Mouse (Mus musculus): Measurements from ENCODE around the gene Rhoc. TPM values are rescaled to one million over a fixed set of nuclear protein-coding genes. Genes with fewer than 3 reads are reported as not detected.
"Not testable (repeated sequence)": the region's sequence is repeated elsewhere in the genome, so short reads cannot be mapped to it uniquely, and the experiment has no call there.

The Rhoc gene
- polyA plus RNA-seq (2012; rRNA removed), result 26.5 and 32.5 TPM in 2 replicates

DNA sequence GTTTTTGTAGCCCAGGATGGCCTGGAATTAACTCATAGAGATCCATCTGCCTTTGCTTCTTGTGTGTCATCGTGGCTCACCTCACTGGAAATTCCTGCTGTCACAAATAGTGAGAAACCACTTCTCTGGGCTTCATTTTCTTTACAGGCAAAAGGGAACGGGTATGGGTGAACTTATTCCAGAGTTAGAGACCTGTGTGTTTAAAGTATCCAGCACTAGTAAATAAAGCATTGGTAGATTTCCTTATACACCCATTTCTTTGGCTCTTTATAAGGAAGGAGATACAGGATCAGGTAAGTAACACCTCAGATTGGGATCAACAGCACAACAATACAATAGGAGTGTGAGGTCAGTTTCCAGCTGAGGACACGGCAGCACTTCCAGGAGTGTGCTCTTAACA lies at the start of gene Rhoc:
Rhoc (plus strand) TSS at position 301 of the 400 bp plus-strand sequence.
- H3K27ac ChIP-seq (ENCODE audit: insufficient read depth, low read length), result peak within 1 kb of the TSS; percentile 66; the same call in 1 of the 2 replicates
- no peak for TF ChIP-seq CTCF (IDR thresholded peaks at IDR 0.05; ENCODE audit: extremely low read depth, insufficient read depth, low read length)
- TF ChIP-seq POLR2A (IDR thresholded peaks at IDR 0.05; ENCODE audit: extremely low read depth, insufficient read depth, low read length), result no peak
- peaks cover 14% of the 10 kb centered on the region for H3K4me1 ChIP-seq (ENCODE audit: control insufficient read depth, insufficient read depth, low read length)
- H3K4me3 ChIP-seq (ENCODE audit: insufficient read depth, low read length), result peak within 1 kb of the TSS; percentile 42

DNA sequence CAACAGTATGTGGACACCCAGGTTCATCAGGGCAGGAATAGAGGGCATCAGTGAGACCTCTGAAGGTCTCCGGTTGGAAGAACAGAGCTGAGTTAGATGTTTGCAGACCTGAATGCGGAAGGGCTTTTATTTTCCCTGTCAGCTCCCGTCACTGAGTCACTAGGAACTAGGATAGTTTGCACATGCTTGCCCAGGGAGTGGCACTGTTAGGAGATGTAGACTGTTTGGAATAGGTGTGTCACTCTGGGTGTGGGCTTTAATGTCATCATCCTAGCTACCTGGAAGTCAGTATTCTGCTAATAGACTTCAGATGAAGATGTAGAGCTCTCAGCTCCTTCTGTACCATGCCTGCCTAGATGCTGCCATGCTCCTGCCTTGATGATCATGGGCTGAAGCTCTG lies 46.2 kb upstream of the Rhoc start:
- Histone ChIP-seq H3K4me1 (ENCODE audit: control insufficient read depth, insufficient read depth, low read length) (no peaks in the 10 kb centered on the region), H3K27ac (ENCODE audit: insufficient read depth, low read length) (no peak overlapping the region), H3K4me3 (ENCODE audit: insufficient read depth, low read length) (no peak overlapping the region)
- TF ChIP-seq CTCF (IDR thresholded peaks at IDR 0.05; ENCODE audit: extremely low read depth, insufficient read depth, low read length), result no peak
- TF ChIP-seq POLR2A (IDR thresholded peaks at IDR 0.05; ENCODE audit: extremely low read depth, insufficient read depth, low read length), result no peak

DNA sequence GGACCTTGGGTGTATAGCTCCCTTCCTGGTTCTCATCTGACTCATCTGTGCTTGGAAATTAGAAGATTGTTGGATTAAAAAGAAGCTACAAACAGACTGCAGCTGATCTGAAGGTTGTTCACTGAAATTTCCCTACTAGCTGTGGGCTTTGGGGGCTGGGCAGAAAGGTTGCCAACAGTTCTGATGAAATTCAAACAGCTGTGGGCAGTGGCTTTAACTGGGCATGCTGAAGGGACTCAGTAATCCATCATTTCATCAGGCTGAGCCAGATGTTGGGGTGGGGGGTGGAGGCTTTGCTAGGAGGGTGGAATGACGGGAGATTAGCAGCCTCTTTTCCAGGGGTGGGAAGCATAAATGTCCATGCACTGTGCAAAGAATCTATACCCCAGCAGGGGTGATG lies 45.0 kb upstream of the Rhoc start:
- Histone ChIP-seq H3K4me3 (ENCODE audit: insufficient read depth, low read length) (no peak overlapping the region), H3K27ac (ENCODE audit: insufficient read depth, low read length) (no peak overlapping the region), H3K4me1 (ENCODE audit: control insufficient read depth, insufficient read depth, low read length) (no peaks in the 10 kb centered on the region)
- no peak for TF ChIP-seq CTCF (IDR thresholded peaks at IDR 0.05; ENCODE audit: extremely low read depth, insufficient read depth, low read length)
- TF ChIP-seq POLR2A (IDR thresholded peaks at IDR 0.05; ENCODE audit: extremely low read depth, insufficient read depth, low read length), result no peak

DNA sequence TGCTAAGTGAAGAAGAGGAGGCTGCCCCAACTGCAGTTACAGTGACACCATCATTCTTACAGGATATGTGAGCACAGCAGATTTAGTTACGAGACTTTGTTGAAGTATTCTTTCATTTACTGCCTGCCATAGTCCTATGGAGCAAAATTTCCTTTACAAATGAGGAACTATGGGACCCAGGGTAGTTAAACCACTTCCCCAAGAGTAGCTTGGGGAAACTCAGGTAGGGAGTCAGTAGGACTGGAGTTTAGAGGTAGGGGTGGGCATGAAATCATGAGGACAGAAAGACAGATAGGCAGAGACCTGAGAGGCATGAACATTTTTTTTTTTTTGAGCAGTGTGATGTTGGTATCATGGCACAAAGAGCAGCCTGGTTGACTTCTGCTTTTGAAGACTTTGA lies 44.3 kb upstream of the Rhoc start:
- no peak for TF ChIP-seq CTCF (IDR thresholded peaks at IDR 0.05; ENCODE audit: extremely low read depth, insufficient read depth, low read length)
- TF ChIP-seq POLR2A (IDR thresholded peaks at IDR 0.05; ENCODE audit: extremely low read depth, insufficient read depth, low read length), result no peak

DNA sequence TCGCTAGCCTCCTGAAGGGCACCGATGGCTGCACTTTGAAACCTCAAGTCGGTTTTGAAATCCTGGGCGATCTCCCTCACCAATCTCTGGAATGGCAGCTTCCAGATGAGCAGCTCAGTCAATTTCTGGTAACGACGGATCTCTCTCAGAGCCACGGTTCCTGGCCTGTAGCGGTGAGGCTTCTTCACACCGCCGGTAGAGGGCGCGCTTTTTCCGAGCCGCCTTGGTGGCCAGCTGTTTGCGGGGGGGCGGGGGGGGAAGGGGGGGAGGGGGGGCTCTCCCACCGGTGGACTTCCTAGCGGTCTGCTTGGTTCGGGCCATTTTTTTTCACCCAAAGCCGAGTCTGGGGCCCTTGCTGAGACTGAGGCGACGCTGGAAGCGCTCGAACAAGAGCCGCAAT lies 35.3 kb upstream of the Rhoc start:
- H3K27ac ChIP-seq (ENCODE audit: insufficient read depth, low read length); H3K4me3 ChIP-seq (ENCODE audit: insufficient read depth, low read length); H3K4me1 ChIP-seq (ENCODE audit: control insufficient read depth, insufficient read depth, low read length): not testable (repeated sequence)

More for the DNA sequence above, 44.3 kb upstream of the Rhoc start:
- Histone ChIP-seq H3K4me1 (ENCODE audit: control insufficient read depth, insufficient read depth, low read length) (no peaks in the 10 kb centered on the region), H3K4me3 (ENCODE audit: insufficient read depth, low read length) (no peak overlapping the region), H3K27ac (ENCODE audit: insufficient read depth, low read length) (no peak overlapping the region)

DNA sequence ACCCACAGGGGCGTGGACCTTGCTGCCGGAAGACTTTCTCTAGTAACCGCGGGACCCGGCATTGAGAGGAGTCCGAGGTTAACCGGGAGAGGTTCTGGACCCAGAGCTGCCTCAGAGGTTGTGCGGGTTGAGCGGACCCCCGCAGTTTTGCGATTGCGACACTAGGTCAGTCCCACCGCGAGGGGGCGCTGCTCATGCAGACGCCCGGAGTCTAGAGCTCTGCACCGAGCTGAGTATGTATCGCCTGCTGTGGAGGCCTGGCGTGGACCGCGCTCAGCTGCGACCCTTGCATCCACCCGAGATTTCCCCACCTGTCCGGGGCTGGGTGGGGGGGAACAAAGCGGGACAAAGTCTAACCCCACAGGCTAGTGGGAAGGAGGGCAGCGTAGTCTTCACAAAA lies 29.8 kb upstream of the Rhoc start:
- no peak overlapping the region for H3K27ac ChIP-seq (ENCODE audit: insufficient read depth, low read length)
- no peak overlapping the region for H3K4me3 ChIP-seq (ENCODE audit: insufficient read depth, low read length)
- no peaks in the 10 kb centered on the region for H3K4me1 ChIP-seq (ENCODE audit: control insufficient read depth, insufficient read depth, low read length)
- TF ChIP-seq POLR2A (IDR thresholded peaks at IDR 0.05; ENCODE audit: extremely low read depth, insufficient read depth, low read length) (no peak), CTCF (IDR thresholded peaks at IDR 0.05; ENCODE audit: extremely low read depth, insufficient read depth, low read length) (peak; percentile 55)

DNA sequence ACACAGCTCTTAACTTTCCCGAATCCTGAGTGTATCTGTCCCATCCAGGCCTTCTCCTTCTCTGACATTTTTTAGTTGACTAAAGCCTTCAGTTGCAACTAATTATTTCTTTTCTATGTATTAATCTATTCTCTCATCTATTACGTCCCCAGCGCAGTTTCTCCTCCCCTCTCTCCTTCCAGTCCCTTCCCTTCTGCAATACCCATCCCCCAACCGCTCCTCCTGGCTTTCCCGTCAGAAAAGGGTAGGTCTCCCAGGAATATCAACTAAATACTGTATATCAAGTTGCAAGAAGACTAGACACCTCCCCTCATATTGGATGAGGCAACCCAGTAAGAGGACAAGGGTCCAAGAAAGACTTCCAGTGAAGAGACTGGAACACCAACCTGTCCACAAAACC lies 29.3 kb upstream of the Rhoc start:
- TF ChIP-seq POLR2A (IDR thresholded peaks at IDR 0.05; ENCODE audit: extremely low read depth, insufficient read depth, low read length), result no peak
- Histone ChIP-seq H3K4me3 (ENCODE audit: insufficient read depth, low read length) (no peak overlapping the region), H3K4me1 (ENCODE audit: control insufficient read depth, insufficient read depth, low read length) (no peaks in the 10 kb centered on the region), H3K27ac (ENCODE audit: insufficient read depth, low read length) (no peak overlapping the region)

DNA sequence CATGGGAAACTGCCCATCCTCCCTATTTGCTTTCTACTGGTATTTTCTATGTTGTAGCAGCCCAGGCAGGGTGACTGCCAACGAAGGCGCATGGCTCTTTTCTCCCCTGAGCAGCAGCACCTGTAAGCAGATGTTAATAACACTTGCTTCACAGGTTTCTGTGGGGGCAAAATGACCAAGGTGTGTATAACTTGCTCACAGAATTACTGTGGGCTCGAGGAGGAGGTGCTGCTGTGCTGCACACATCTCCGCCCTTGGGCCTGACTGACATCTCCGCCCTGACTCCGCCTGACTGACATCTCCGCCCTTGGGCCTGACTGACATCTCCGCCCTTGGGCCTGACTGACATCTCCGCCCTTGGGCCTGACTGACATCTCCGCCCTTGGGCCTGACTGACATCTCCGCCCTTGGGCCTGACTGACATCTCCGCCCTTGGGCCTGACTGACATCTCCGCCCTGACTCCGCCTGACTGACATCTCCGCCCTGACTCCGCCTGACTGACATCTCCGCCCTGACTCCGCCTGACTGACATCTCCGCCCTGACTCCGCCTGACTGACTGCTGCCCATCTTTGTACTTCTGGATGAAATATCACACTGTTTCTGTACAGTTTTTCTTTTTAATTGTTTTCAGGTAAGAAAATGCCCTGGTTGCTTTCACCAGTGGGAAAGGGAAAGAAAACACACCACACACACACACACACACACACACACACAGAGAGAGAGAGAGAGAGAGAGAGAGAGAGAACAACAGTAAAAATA lies 25.9 kb upstream of the Rhoc start:
- not testable (repeated sequence) for H3K4me1 ChIP-seq (ENCODE audit: control insufficient read depth, insufficient read depth, low read length); H3K27ac ChIP-seq (ENCODE audit: insufficient read depth, low read length); H3K4me3 ChIP-seq (ENCODE audit: insufficient read depth, low read length)

DNA sequence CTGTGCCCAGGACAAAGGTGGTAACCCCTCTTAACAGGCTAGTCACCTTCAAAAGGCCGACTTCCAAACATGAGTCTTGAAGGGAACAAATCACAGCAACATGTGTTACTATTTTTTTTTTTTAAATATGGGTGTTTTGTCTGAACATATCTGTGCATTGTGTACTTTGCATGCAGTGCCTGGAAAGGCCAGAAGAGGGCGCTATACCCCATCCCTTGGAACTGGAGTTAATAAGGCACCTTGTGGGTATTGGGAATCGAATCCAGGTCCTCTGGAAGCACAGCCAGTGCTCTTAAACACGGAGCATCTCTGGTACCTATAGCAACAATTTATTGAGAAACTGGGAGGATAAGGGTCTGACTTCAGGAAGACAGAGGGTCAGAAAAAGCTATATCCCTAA lies 23.2 kb upstream of the Rhoc start:
- no peak overlapping the region for H3K4me3 ChIP-seq (ENCODE audit: insufficient read depth, low read length)
- H3K27ac ChIP-seq (ENCODE audit: insufficient read depth, low read length), result no peak overlapping the region
- peak; percentile 37; the same call in 1 of the 2 replicates for TF ChIP-seq CTCF (IDR thresholded peaks at IDR 0.05; ENCODE audit: extremely low read depth, insufficient read depth, low read length)
- no peak for TF ChIP-seq POLR2A (IDR thresholded peaks at IDR 0.05; ENCODE audit: extremely low read depth, insufficient read depth, low read length)

DNA sequence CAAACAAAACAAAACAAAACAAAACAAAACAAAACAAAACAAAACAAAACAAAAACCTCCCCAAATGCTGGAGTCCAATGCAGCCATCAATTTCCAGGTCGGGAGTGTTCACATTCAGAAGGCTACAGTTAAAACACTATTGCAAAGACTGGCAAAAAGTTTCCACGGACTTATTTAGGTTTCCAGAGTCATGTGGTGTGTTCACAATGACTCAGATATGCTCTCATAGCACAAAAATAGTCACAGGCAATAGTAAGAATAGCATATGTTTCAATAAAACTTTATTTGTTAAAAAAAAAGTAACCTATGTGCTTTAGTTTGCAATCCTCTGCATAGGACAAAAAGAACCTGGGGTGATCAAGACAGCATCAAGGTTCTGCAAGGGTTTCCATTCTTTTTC lies 21.0 kb upstream of the Rhoc start:
- Histone ChIP-seq H3K4me1 (ENCODE audit: control insufficient read depth, insufficient read depth, low read length) (no peaks in the 10 kb centered on the region), H3K27ac (ENCODE audit: insufficient read depth, low read length) (no peak overlapping the region), H3K4me3 (ENCODE audit: insufficient read depth, low read length) (no peak overlapping the region)
- TF ChIP-seq POLR2A (IDR thresholded peaks at IDR 0.05; ENCODE audit: extremely low read depth, insufficient read depth, low read length) (no peak), CTCF (IDR thresholded peaks at IDR 0.05; ENCODE audit: extremely low read depth, insufficient read depth, low read length) (no peak)

More for the DNA sequence above, 23.2 kb upstream of the Rhoc start:
- no peaks in the 10 kb centered on the region for H3K4me1 ChIP-seq (ENCODE audit: control insufficient read depth, insufficient read depth, low read length)

Measured in cortical plate, adult 2 months (tissue).